Mouse (Mus musculus): ENCODE measurements at regions not wholly inside any gene's neighbourhood (a gene's known extent, or its start where the extent isn't known, plus 50 kb on each side); places are given as distances from the start of the nearest gene placed in this dataset.
A peak's percentile ranks its signal among the peaks of the same experiment; 100 is the strongest.

GRCm38 (mm10) chr7:36095258-36096130, 292.7 kb upstream of the Zfp507 start:
- no peak for DNase-seq (ENCODE audit: low read depth, low spot score)

GRCm38 (mm10) chr7:36091132-36091531, 288.3 kb upstream of the Zfp507 start:
- DNase-seq (ENCODE audit: low read depth, low spot score), result no peak

GRCm38 (mm10) chr7:36090291-36091123, 287.7 kb upstream of the Zfp507 start:
- DNase-seq (ENCODE audit: low read depth, low spot score), result no peak

- no peak for DNase-seq (ENCODE audit: low read depth, low spot score)
Observed at GRCm38 (mm10) chr7:36087598-36087997, 284.8 kb upstream of the Zfp507 start.

GRCm38 (mm10) chr7:36078666-36079065, 275.9 kb upstream of the Zfp507 start:
- DNase-seq (ENCODE audit: low read depth, low spot score), result no peak

GRCm38 (mm10) chr7:36078089-36078654, 275.4 kb upstream of the Zfp507 start:
- DNase-seq (ENCODE audit: low read depth, low spot score), result no peak

- DNase-seq (ENCODE audit: low read depth, low spot score), result no peak
Observed at GRCm38 (mm10) chr7:36077271-36077670, 274.5 kb upstream of the Zfp507 start.

GRCm38 (mm10) chr7:36076021-36076441, 273.2 kb upstream of the Zfp507 start:
- DNase-seq (ENCODE audit: low read depth, low spot score), result no peak

- DNase-seq (ENCODE audit: low read depth, low spot score), result no peak
Observed at GRCm38 (mm10) chr7:36071774-36072173, 269.0 kb upstream of the Zfp507 start.

- no peak for DNase-seq (ENCODE audit: low read depth, low spot score)
Observed at GRCm38 (mm10) chr7:36066725-36067124, 263.9 kb upstream of the Zfp507 start.

GRCm38 (mm10) chr7:36061679-36062078, 258.9 kb upstream of the Zfp507 start:
- no peak for DNase-seq (ENCODE audit: low read depth, low spot score)

GRCm38 (mm10) chr7:36060426-36060825, 257.6 kb upstream of the Zfp507 start:
- no peak for DNase-seq (ENCODE audit: low read depth, low spot score)

- DNase-seq (ENCODE audit: low read depth, low spot score), result no peak
Observed at GRCm38 (mm10) chr7:36046053-36046452, 243.2 kb upstream of the Zfp507 start.

GRCm38 (mm10) chr7:36031881-36032280, 229.1 kb upstream of the Zfp507 start:
- no peak for DNase-seq (ENCODE audit: low read depth, low spot score)

- DNase-seq (ENCODE audit: low read depth, low spot score), result no peak
Observed at GRCm38 (mm10) chr7:36023015-36023414, 220.2 kb upstream of the Zfp507 start.

GRCm38 (mm10) chr7:36022489-36022888, 219.7 kb upstream of the Zfp507 start:
- no peak for DNase-seq (ENCODE audit: low read depth, low spot score)

- DNase-seq (ENCODE audit: low read depth, low spot score), result peak; percentile 11
Observed at GRCm38 (mm10) chr7:36016926-36017753, 214.3 kb upstream of the Zfp507 start.

GRCm38 (mm10) chr7:35996609-35997008, 193.8 kb upstream of the Zfp507 start:
- DNase-seq (ENCODE audit: low read depth, low spot score), result no peak

GRCm38 (mm10) chr7:35992511-35992910, 189.7 kb upstream of the Zfp507 start:
- DNase-seq (ENCODE audit: low read depth, low spot score), result no peak

GRCm38 (mm10) chr7:35991141-35991540, 188.3 kb upstream of the Zfp507 start:
- DNase-seq (ENCODE audit: low read depth, low spot score), result no peak

- no peak for DNase-seq (ENCODE audit: low read depth, low spot score)
Observed at GRCm38 (mm10) chr7:35989456-35989855, 186.7 kb upstream of the Zfp507 start.
